Mouse (Mus musculus): Measurements from ENCODE around the gene Ddx31.

The Ddx31 gene

DNA sequence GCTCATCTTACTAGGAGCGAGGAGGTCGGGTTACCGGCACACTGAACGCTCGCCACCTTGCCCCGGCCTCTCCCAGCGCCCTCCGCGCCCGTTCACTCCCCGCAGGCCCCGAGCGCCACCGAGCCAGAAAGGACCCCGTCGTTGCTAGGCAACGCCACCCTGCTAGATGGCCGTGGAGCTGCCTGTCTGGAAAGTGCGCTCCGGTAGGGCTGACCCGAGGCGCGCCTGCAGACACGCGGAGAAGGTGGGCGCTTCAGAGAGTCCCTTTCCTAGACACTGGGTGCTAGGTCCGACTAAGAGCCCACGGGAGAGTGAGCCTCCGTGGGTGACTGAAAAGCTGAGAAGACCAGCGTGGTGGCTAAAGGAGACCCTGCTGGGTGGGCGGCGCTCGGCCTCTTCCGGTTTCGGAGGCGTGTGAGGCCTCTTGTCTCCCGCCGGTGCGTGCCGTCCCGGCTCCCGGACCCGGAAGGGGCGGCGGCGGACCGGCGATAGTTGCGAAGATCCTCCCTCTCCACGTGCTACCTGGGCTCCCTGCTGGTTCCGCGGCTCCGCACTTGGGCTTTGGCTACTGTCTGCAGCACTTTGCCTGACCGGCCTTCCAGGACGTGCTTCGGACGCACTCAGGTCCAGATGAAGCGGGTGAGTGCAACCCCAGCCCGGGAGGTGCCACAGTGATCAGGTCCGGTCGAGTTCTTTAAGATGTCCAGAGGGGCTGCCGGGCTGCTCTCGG lies at the start of gene Ddx31, which contains the start of gene Gtf3c4:
Ddx31 (plus strand) TSS at position 185 of the 730 bp plus-strand sequence.
Gtf3c4 (minus strand) TSS at position 139 of the 730 bp plus-strand sequence.
- peak; percentile 95 to 99 for DNase-seq (ENCODE audit: inconsistent age in 2 of 2, low spot score in 1 of 2)

DNA sequence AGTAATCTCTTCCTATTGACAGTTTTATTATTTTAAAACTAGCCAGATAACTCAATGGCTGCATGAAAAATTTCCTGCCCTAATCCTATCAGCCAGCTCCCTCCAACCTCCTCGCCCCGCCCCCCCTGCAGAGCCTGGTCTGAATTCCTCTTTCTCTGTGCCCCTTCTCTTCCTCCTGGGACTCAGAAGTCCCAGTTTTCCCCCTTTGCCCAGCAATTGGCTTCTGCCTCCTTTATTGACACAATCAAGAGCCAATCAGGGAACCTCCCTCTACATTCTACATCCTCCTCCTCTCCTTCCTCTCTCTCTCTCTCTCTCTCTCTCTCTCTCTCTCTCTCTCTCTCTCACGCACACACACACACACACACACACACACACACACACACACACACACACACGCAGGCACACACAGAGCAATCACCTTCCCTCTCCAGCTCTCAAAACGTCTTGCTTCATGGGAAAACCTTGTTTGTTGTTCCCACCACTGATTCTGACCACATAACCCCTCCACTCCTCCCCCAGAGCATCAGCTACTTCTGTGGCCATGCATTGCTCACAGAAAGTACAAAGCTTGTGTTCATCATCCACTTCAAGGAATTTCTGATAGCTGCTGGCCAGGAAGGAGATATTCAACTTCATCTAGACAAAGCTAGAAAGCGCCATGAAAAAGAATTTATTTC lies 47.1 kb upstream of the Ddx31 start:
- DNase-seq (ENCODE audit: inconsistent age in 2 of 2, low spot score in 1 of 2): peak in 1 of 2 experiments; percentile 39

DNA sequence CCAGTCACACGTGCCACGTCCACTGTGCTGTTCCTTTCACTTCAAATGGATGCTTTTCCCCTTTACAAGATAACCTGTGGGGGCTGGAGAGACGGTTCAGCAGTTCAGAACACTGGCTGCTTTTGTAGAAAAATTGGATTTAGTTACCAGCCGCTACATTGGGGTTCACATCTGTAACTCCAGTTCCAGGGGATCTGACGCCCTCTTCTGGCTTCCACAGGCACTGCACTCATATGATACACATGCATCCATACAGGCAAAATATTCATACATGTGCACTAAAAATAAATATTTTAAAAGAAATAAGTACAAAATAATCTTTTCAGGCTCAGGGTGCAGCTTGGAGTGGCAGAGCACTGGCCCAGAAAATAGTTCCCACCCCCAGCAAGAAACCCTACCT lies 45.6 kb upstream of the Ddx31 start:
- no peak for DNase-seq (ENCODE audit: inconsistent age in 2 of 2, low spot score in 1 of 2)

DNA sequence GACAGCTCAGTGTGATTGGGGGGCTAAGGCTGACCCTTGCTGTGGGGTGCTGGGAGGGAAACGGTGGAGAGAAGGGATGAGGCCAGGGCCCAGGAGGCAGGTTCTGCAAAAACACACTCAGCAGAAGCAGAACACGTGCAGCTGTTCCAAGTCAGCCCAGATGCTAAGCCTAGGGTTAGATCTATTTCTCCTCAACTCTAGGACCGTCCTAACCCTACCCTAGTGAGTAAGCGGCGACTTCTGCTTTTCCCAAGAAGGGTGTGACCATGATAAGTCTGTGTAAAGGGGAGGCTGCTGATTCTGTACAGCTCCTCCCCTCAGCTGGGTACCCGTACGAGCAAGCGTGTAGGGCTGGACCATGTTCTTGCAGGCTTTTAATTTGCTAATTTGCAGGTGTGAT lies 43.9 kb upstream of the Ddx31 start:
- DNase-seq (ENCODE audit: inconsistent age in 2 of 2, low spot score in 1 of 2): no peak

DNA sequence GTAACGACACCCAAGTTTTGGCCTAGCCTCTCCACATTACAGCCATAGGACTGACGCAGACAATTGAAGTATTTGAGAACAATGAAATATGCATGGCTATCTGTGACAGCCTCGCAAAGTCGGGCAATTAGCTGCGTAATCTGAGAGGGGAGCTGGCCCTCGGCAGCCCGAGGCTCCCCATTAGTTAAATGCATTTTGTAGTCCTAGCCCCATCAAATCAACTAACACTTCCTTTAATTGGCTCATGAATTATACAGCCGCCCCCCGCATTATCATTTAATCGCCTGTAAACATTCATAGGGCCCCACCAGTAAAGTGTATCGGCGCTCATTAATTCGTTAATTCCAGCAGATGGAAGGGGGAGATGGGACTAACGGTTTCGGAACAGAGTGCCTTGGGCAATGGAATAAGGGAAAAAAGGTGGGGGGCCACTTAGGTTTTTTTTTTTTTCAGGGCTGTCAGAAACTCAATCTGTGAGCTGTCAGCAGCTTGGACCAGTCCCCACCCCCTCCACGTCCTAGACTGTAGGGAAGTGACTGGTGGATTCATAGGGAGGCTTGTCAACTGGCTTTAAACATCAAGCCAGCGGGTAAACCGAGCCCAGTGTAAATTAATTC lies 42.6 kb upstream of the Ddx31 start:
- no peak for DNase-seq (ENCODE audit: inconsistent age in 2 of 2, low spot score in 1 of 2)

DNA sequence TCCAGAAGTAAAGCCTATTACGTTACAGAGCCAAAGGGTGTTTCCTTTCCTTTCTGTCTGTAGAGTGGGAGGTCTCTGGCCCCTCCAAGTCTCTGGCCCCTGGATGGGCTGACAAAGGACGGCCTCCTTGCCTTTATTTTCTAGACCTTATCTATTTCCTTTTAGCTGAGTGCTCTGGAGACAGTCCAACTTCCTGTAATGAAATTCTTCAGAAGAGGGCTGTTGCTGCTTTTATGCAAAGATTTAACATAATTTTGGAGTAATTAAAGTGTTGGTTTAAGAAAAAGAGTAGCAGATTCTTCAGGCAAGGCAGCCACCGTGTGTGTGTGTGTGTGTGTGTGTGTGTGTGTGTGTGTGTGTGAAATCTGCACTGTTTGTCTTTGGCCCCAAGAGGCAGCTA lies 41.8 kb upstream of the Ddx31 start:
- DNase-seq (ENCODE audit: inconsistent age in 2 of 2, low spot score in 1 of 2): no peak

DNA sequence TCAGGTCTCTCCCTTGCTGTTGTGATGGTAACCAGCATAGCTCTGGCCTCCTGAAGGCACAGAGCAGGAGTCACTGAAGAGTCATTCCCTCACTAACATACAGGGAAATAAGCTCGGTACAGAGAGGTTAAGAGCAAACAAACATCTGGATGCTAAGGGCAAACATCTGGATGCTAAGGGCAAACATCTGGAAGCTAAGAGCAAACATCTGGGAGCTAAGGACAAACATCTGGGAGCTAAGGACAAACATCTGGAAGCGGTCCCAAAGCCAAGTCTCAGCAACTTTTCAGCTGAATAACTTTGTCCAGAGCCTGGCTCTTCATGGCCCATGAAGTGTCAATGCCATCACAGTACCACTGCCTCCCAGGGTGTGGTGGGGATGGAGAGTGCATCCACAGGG lies 40.6 kb upstream of the Ddx31 start:
- DNase-seq (ENCODE audit: inconsistent age in 2 of 2, low spot score in 1 of 2): no peak

DNA sequence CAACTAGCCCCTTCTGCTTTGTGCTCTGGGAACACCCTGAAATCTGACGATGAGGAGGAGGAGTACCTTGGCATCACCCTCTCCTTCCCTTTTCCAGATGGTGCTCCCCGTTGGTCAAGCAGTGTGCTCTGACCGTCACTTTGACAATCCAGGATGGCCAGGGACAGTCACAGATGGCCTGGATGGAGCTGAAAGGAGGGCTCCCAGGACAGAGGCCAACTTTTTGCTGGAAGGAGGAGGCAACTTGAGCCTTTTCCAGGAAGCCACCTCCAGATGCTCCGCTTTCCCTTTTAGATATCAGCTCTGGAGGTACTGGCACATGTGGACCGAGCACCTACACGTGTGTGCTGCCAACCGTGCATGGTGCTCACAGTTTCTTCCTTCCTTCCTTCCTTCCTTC lies 36.8 kb upstream of the Ddx31 start:
- no peak for DNase-seq (ENCODE audit: inconsistent age in 2 of 2, low spot score in 1 of 2)

DNA sequence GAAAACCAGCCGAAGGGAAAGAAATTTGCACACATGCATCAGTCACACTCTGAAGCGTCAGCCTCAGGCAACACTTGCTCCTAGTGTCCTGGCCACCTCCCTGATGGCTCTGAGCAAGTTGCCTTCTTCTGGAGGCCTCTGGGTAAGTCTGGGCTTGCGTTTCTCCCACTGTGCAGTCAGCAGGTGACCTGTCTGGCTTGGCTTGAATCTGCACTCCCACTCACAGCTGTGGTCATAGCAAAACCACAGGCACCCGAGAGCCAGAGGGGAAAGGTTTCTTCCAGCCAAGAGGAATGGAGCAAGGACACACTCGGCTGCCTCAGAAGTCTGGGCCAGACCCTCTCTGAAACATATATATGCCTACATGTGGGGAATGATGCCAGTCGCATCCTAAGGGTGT lies 31.4 kb upstream of the Ddx31 start:
- DNase-seq (ENCODE audit: inconsistent age in 2 of 2, low spot score in 1 of 2): no peak

DNA sequence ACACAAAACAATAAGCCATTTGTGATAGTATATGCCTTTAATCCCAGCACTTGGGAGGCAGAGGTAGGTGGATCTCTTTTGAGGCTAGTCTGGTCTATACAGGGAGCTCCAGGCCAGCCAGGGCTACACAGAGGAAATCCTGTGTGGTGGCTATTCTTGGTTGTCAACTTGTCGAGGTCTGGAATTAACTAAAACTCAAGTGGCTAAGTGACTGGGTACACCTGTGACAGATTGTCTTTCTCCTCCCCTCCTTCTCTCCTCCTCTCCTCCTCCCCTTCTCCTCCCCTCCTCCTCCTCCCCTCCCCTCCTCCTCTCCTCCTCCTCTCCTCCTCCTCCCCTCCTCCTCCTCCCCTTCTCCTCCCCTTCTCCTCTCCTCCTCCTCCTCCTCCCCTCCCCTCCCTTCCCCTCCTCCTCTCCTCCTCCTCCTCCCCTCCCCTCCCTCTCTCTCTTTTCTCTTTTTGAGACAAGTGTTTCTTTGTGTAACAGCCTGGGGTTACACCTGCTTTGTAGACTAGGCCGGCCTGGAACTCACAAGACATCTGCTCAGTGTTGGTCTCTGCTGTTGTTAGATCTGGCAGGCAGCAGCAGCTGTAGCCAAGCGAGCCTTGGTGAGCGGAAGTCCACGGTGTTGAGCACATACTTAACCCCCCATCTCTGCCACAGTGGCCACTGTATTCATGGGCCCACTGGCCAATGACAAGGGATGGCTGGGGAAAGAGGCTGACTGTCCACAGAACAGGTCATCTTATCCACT lies 29.8 kb upstream of the Ddx31 start:
- DNase-seq (ENCODE audit: inconsistent age in 2 of 2, low spot score in 1 of 2): no peak

DNA sequence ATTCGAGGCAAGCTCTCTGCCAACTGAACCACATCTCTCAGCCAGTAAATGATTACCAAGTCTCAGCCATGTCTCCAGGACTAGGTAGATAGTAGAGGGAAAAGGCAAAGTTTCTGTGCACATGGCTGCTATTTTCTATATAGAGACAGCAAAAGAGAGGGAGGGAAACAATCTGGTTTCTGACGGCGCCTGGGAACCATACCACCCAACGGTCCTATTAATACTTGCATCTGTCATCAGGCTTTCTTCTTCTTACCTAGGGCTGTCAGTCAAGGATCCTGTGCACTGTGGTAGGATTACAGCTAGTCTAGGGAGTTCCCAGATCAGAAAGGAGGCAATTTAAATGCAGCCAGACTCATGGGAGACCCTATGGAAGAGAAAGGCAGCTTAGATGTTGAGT lies 21.3 kb upstream of the Ddx31 start:
- no peak for DNase-seq (ENCODE audit: inconsistent age in 2 of 2, low spot score in 1 of 2)

DNA sequence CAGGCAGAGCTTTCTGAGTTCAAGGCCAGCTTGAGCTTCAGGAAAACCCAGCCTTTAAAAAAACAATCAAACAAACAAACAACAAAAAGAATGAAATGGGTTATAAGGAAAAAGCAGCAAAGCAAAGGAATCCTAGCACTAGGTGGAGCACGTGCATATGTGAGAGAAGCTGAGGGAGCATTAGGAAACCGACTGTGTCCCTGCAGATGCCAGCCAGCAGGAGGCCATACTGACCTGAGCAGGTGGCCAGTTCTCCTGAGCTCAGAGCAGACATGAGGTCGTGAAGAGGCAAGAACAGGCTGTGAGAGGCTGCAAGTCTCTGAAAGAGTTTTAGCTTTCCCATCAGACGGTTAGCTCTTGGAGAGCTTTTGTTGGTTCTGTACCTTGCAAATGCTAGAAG lies 10.9 kb upstream of the Ddx31 start:
- no peak for DNase-seq (ENCODE audit: inconsistent age in 2 of 2, low spot score in 1 of 2)

DNA sequence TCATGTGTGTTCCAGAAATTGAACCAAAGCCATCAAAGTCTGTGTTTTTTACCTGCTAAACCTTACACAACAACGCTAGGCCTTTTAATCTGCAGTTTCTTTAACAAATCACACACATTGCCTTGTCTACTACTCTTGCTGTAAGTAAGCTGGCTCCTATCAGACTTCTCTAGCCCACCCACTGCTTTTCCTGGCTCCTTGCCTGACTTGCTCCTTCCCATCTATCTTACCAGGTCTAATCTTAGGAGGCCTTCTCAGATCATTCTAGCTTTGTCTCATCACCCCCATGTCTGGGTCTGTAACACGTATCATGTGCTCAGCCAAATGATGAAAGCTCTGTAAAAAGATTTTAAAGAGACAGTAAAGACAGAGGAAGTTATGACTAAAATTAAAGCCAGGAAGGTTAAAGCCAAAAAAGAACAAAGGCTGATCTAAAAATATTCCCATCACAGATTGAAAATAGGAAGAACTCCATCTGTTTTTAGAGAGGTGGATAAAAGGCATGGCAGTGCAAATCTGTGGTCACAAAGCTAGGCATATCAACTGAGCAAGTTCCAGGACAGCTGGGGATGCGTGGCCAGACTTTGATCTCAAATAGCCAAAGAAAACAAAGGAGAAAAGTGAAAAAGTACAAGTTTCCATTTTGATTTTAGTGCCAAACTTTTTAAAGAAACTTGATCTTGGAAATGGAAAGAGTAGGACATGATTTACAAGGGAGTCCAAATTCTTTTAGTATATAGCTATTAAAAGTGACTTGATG lies 3.8 kb upstream of the Ddx31 start:
- DNase-seq (ENCODE audit: inconsistent age in 2 of 2, low spot score in 1 of 2): no peak

DNA sequence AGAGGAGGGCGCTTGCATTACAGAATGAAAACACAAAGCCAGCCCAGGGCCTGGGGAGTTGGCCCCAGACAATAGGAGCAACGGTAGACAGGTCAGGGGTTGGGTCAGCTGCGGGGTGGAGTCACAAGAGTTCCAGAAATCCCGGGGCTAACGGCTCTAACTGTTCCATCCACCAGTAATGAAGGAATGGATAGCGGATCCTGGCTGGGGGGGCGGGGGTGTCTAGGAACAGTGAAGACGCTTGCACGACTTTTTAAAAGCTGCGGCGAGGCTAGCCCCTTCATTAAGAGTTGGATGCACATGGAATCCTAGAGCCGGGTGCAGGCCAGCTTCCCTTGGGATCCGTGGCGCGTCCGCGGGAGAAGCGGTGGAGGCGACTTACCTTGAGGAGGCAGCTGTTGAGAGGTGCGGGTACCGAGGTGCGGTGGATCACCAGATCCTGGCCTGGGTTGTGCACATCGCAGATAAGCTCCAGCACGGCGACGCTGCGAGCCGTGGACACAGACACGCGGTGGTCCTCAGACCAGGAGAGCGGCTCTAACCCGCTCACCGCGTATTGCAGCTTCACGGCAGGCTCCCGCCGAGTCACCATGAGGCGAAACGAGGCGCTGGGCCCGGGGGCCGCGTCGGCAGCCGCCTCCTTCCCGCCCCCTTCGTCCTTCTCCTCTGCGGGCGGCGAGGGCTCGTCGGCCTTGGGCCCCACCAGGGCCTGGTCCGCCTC lies 545 bp upstream of the Ddx31 start:
- peak in 1 of 2 experiments; percentile 23 for DNase-seq (ENCODE audit: inconsistent age in 2 of 2, low spot score in 1 of 2)

DNA sequence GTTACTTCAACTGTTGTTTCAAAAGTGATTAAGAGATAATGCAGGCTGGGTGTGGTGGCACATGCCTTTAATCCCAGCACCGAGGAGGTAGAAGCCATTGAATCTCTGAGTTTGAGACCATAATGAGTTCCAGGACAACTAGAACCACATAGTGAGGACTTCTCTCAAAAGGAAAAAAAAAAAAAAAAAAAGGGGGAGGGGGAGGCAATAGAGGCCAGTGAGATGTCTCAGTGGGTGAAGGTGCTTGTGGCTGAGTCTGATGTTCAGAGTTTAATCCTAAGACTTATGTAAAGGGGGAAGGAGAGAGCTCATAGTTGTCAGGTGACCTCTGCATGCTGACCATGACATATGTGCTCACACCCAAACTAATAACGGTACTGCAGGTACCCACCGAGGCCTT lies 1.8 kb downstream of the Ddx31 start:
- DNase-seq (ENCODE audit: inconsistent age in 2 of 2, low spot score in 1 of 2): no peak

DNA sequence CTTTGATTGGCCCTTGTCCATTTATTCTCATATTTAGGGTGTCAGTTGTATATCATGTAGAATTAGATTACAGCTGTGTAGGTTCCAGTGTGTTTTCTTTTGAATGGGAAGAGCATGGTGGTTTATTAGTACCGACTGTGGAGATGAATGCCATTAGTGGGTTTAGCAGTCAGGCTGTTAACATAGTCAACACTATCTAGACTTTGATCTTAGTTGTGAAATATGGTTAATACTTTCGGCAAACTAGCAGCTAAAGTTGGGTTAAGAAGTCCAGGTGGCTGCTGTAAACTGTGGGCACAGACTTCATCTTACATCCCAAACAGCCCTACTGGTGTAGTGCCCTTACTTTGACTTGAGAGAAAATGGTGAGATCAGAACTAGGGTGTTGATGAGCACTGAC lies 8.7 kb downstream of the Ddx31 start:
- DNase-seq (ENCODE audit: inconsistent age in 2 of 2, low spot score in 1 of 2): no peak

DNA sequence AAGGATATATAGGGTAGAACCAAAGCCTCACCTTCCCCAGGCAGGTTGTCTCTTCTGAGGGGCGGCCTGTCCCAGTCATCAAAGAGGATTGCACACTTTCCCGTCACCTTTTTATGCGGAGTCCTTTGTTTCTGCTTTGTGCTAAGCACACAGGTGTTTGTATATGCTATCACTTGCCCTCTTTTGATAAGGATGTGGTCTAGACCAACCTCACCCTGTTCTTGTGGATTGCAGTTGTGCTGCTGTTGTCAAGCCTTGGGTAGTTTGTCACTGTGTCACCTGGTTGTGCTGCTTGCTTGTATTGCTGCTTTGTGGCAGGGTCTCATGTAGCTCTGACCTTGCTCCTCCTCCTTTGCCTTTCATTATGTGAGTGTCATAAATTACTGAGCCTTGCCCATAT lies 12.4 kb downstream of the Ddx31 start:
- DNase-seq (ENCODE audit: inconsistent age in 2 of 2, low spot score in 1 of 2): no peak

DNA sequence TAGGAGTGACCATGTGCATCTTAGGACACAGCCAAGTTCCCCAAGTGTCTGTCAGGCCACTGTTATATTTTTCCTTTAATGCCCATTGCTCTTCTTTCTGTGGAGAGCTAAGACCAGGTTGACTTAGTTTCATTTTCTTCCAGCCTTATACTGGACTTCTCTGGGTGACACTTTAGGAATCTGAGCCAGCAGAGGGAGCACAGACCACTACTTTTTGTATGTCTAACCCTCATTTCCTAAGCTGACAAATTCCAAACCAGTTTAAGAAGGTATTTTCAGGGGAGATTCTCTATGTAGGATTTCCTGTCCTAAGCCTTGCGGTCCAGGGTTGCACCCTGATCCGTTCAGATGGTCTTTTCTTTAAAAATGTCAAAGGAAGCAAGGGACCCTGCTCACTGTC lies 15.6 kb downstream of the Ddx31 start:
- DNase-seq (ENCODE audit: inconsistent age in 2 of 2, low spot score in 1 of 2): no peak

DNA sequence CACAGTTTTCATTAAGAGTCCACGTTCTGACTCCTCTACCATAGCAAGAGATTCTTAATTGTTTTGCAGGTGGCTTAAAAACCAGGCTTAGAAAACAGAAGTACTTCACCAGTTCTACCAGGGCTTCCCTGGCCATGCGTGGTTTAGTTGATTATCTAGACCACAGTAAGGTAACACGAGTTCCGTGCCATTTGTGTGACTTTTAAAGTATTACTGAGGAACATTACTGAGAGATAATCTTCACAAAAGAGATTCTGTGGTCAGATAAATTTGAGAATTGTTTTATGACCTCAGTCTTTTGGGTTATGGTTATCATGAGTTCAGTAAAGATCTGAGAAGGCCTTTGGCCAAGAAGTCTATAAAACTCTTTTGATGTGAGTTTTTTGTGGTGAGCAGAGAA lies 19.1 kb downstream of the Ddx31 start:
- DNase-seq (ENCODE audit: inconsistent age in 2 of 2, low spot score in 1 of 2): no peak
